Mouse (Mus musculus) activated CD4-positive, CD25-positive, alpha-beta regulatory T cell (primary cell): ENCODE results near the gene Setd4. TPM values are rescaled to one million over a fixed set of nuclear protein-coding genes. Genes with fewer than 3 reads are reported as not detected.

Source experiments
- polyA plus RNA-seq, 2 experiments: library from polyadenylated mRNA; unstranded; fragments of 100-300 nt; shearing (Covaris generic); gene quantifications; one replicate each; pipeline ENCODE4 v1.2.1; 2017

The Setd4 gene
- 10 to 100 TPM; 19.1 to 64.6 TPM for polyA plus RNA-seq

DNA sequence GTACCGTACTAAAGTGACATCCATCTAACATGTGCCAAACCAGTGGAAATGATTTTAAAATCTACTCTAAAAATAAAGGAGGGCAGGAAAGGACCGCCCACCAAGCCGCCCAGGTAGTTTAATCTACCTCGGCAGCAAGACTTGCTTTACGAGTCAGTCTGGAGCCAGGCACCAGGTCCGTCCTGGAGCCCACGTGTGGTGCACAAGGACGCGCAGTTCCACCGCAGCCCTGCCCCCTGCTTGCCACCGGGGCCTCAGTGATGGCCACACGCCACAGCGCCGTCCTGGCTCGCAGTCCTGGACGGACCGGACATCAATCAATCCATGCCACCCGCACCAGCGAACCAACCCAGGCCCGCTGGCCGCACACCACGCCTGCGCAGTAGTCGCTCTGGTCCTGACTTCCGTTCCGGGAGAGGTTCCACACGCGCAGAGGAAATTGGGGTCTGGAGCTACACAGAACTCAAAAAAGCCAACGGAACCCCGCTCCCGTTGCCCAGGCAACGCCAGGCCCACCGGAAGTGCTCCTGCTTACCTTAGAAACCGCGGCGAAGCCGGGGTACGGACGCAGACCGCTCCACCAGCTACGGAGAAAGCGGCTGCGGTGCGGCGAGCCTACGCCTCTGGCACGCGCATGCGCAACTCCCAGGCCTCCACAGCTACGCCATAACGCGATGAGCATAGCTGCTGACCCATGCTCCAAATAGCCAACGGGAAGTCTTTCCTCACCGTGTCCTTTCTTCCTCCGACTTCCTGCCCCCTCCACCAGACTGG, at the start of gene Setd4:
TSS of gene Setd4 (minus strand) at position 625 of the 774 bp plus-strand sequence.

GRCm38 (mm10) chr16:93627761-93628400, 24.0 kb upstream of the Setd4 start, which contains the start of gene Gm5678:
TSS of gene Gm5678 (plus strand) at chr16:93628097.

GRCm38 (mm10) chr16:93605553-93605952, 1.7 kb upstream of the Setd4 start, which contains the start of gene Cbr1:
TSS of gene Cbr1 (plus strand) at chr16:93605853.

Other genes starting within 250 kb of the Setd4 start
- gene Cbr1, start 1.8 kb upstream of the Setd4 start, polyA plus RNA-seq, result 10 to 100 TPM; 57.4 to 84.0 TPM
- under 1 TPM in 1 of 2 experiments, not detected in 1; 0.53 TPM for gene Gm5678, start 24.0 kb upstream of the Setd4 start, polyA plus RNA-seq
- gene Cbr3, start 79.2 kb upstream of the Setd4 start, polyA plus RNA-seq, result under 1 TPM in 1 of 2 experiments, not detected in 1; 0.37 TPM
- 10 to 100 TPM; 30.5 to 36.0 TPM for gene Dop1b, start 107.8 kb upstream of the Setd4 start, polyA plus RNA-seq
- 10 to 100 TPM; 78.2 to 79.9 TPM for gene Morc3, start 228.1 kb upstream of the Setd4 start, polyA plus RNA-seq